Mouse (Mus musculus) liver, embryonic 13.5 days (tissue): ENCODE results near the gene Cdhr2. TPM values are rescaled to one million over a fixed set of nuclear protein-coding genes. Genes with fewer than 3 reads are reported as not detected.

ENCODE experiments used
- ATAC-seq: fragments of 200-750 bp; cut with Nextera tagmentation; 2 replicates; pipeline ENCODE4 v1.8.0; 2017; ENCODE audit warnings: low read depth, mild to moderate bottlenecking, moderate number of reproducible peaks, moderate library complexity
- DNase-seq: peaks from one replicate; pipeline ENCODE4 v3.0.0; 2022
- H3K27ac ChIP-seq: fragments of 300-500 bp; sonication (generic); 2 replicates; pipeline ENCODE4 v1.5.1; 2015; ENCODE audit warnings: moderate library complexity, mild to moderate bottlenecking, inconsistent platforms
- H3K27me3 ChIP-seq: fragments of 300-500 bp; sonication (generic); 2 replicates; pipeline ENCODE4 v1.6.1; 2015; ENCODE audit warnings: mild to moderate bottlenecking, inconsistent platforms
- H3K36me3 ChIP-seq: fragments of 300-500 bp; sonication (generic); 2 replicates; pipeline ENCODE4 v1.6.1; 2015; ENCODE audit warnings: mild to moderate bottlenecking, inconsistent platforms
- H3K4me1 ChIP-seq: fragments of 300-500 bp; sonication (generic); replicated peaks from 2 replicates; pipeline ENCODE4 v1.6.1; 2015; ENCODE audit warnings: inconsistent platforms
- H3K4me2 ChIP-seq: fragments of 300-500 bp; sonication (generic); 2 replicates; pipeline ENCODE4 v1.6.1; 2015; ENCODE audit warnings: inconsistent platforms, mild to moderate bottlenecking, moderate library complexity
- H3K4me3 ChIP-seq: fragments of 300-500 bp; sonication (generic); replicated peaks from 2 replicates; pipeline ENCODE4 v1.5.1; 2015; ENCODE audit warnings: mild to moderate bottlenecking, inconsistent platforms
- H3K9ac ChIP-seq: fragments of 300-500 bp; sonication (generic); 2 replicates; pipeline ENCODE4 v1.6.1; 2015; ENCODE audit warnings: mild to moderate bottlenecking, inconsistent platforms
- H3K9me3 ChIP-seq: fragments of 300-500 bp; sonication (generic); replicated peaks from 2 replicates; pipeline ENCODE4 v1.6.1; 2016; ENCODE audit warnings: inconsistent platforms
- WGBS: fragments of 180-500 bp; shearing (Covaris S2); methylation state at CpG from one replicate; pipeline ENCODE4 v1.1.7; 2015; ENCODE audit not compliant: insufficient replicate concordance; 5-methylcytosine and 5-hydroxymethylcytosine counted together
- polyA plus RNA-seq: library from polyadenylated mRNA; unstranded; fragments of >200 nt; fragmentation: Nextera tagmentation; extraction: Ambion mirVana; gene quantifications from 2 replicates; pipeline ENCODE4 v1.2.1, GENCODE M21; 2015

The Cdhr2 gene
- polyA plus RNA-seq, 1 experiment from 2014 or later = 7.8 TPM

DNA sequence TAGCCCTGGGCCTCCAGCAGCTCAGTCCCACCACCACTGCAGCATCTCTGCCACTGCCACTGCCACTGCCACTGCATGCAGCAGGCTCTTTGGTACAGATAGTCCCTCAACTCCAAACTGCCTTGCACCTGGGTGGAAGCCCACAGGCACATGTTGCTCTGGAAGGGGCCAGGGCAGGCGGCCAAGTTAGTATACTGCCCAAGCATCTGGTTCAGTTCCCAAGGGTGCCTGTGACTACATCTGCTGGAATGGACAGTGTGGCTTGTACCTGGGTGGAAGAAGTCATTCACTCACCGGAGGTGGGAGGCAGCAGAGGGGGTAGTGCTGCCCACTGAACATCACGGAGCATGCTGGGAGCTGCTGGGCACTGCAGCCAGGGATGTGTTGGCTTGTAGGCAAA lies 18.0 kb upstream of the Cdhr2 start:
- peak overlapping the region; percentile 75; the same call in 1 of the 2 replicates for H3K27ac ChIP-seq
- no peaks in the 10 kb centered on the region for H3K27me3 ChIP-seq
- H3K4me3 ChIP-seq = no peak overlapping the region
- 92% methylated on average over 3 of the region's 3 CpGs for WGBS
- no peak for ATAC-seq
- H3K9me3 ChIP-seq = no peaks in the 10 kb centered on the region
- no peak overlapping the region for H3K9ac ChIP-seq
- H3K36me3 ChIP-seq = peaks cover 63% of the 10 kb centered on the region
- H3K4me2 ChIP-seq = no peak overlapping the region
- H3K4me1 ChIP-seq = peaks cover 83% of the 10 kb centered on the region
- DNase-seq = no peak

DNA sequence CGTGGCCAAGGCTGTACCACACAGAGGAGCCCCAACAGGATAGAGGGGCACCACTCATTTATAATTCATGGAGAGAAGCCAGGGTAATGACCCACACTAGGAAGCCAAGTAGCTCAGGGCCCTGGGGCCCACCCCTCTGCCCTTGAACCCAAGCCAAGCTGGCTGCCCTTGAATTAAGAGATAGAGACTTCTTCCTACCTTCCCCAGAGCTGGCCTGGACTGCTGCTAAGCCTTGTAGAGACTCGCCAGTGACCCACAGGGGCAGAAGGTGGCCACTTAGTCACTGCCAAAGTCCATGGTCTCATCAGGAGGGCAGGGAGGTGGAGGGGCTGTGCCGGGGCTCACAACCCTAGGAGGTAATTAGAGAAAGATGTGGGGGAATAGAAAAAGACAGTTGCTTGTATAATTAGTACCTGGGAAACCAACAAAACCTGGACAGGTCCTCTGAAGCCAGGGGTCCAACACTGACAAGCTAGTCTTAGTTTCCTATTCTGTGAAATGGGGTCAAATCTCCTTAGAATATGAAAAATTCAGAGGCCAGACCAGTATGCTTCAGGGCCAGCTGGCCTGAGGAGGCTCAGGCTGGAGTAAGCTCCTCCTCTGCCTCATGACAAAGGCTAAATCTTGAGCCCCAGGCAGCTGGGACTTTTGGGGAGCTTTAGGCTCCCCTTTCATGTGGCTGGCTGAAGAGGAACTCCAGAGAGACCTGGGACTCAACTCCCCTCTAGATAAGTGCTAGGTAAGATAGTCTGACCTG lies 16.9 kb upstream of the Cdhr2 start:
- Histone ChIP-seq H3K27ac (peak overlapping the region; percentile 75), H3K9ac (peak overlapping the region; percentile 95), H3K9me3 (no peaks in the 10 kb centered on the region), H3K4me2 (0 out of 2 replicates have a peak overlapping the region, but pooled peaks have one; percentile 83), H3K4me1 (peaks cover 85% of the 10 kb centered on the region), H3K4me3 (no peak overlapping the region), H3K27me3 (no peaks in the 10 kb centered on the region), H3K36me3 (peaks cover 53% of the 10 kb centered on the region)
- ATAC-seq (no peak), DNase-seq (no peak)
- 75% methylated on average over 3 of the region's 3 CpGs for WGBS

DNA sequence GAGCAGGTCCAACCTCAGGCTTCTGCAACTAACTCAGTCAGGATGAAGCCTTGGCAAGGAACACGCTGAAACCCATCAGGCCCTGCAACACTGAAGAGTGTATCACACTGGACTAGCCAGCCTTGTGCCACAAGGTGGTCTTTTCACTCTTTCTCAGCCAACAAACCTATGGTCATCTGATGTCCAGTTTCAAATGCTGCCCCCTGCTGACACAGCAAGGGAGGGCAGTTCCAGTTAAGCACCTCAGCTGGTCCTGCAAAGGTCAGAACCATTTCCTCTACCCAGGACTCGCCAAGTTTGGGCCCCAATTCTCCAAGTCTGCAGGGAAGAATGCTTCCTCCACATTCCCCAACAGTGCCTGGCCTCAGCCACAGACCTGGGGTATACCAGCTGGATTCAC lies 16.1 kb upstream of the Cdhr2 start:
- H3K9ac ChIP-seq = peak overlapping the region; percentile 95
- H3K9me3 ChIP-seq = no peaks in the 10 kb centered on the region
- peaks cover 86% of the 10 kb centered on the region for H3K4me1 ChIP-seq
- H3K36me3 ChIP-seq = peaks cover 47% of the 10 kb centered on the region
- H3K4me2 ChIP-seq = peak overlapping the region; percentile 83
- no peaks in the 10 kb centered on the region for H3K27me3 ChIP-seq
- WGBS = 51% methylated on average over 2 of the region's 2 CpGs
- peak overlapping the region; percentile 75 for H3K27ac ChIP-seq
- H3K4me3 ChIP-seq = peak overlapping the region; percentile 93; the same call in 1 of the 2 replicates
- ATAC-seq (no peak), DNase-seq (no peak)

DNA sequence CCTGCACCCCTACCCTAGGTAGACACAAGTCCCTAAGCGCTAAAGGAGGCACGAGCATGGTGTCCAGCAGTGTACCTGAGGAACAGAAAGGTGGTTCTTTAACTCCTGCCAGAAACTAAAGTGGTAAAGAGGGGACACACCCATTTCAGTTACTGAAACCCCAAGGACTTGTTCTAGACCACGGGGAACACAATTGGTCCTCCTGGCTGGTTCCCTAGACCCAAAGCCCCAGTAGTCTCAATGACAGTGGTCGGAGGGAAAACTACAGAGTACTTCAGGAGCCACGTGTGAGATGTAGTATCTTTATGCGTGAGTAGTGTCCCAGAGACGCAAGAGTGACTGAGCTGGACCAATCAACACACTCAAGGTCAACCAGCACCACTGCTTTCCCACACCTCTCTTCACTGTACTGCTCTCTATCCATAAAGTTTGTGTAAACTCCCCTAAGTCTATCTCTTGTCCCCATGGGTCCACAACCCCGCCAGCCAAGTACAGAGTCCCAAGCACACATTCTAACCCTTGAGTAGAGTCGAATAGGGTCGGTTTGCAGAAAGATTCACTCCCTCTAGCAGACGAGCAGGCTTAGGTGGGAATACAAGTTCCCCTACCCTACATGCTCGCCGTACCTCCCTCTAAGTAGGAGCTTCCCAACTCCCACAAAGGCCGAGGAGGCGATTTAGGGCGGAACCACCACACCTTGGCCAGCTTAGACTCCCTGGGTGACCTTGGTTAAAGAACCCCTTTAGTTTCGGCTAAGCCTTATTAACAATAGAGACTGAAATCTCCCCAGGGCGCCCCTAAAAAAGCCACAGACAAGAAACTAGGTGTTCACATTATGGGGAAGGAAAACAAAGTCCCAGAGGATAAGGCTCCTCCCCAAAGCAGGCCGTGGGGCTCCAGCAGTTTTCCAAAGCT lies 14.9 kb upstream of the Cdhr2 start:
- Histone ChIP-seq H3K4me2 (peak overlapping the region; percentile 83), H3K4me1 (peaks cover 86% of the 10 kb centered on the region), H3K9ac (peak overlapping the region; percentile 95), H3K4me3 (peak overlapping the region; percentile 93), H3K27ac (peak overlapping the region; percentile 96), H3K36me3 (peaks cover 39% of the 10 kb centered on the region), H3K27me3 (no peaks in the 10 kb centered on the region), H3K9me3 (no peaks in the 10 kb centered on the region)
- WGBS = 7% methylated on average over 19 of the region's 19 CpGs
- DNase-seq (no peak), ATAC-seq (no peak)

DNA sequence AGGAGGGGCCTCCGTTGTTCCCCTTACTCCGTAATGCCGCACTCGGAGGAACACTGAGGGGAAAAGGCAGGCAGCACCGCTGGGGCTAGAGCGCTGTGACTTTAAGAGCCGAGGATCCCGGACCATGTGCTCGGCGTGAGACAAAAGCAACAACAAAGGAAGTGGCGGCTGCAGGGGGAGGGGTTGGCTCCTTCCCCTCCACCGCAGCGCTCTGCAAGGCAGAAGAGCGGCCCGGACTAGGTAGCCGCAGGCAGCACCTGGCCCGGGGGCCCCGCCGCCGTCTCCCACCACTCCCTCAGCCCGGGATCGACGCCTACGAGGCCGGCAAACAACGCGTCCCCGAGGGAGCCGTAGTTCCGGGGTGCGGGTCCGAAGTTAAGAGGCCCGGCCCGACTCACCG lies 14.2 kb upstream of the Cdhr2 start:
- H3K4me2 ChIP-seq = peak overlapping the region; percentile 83
- WGBS = 0% methylated on average over 35 of the region's 35 CpGs

DNA sequence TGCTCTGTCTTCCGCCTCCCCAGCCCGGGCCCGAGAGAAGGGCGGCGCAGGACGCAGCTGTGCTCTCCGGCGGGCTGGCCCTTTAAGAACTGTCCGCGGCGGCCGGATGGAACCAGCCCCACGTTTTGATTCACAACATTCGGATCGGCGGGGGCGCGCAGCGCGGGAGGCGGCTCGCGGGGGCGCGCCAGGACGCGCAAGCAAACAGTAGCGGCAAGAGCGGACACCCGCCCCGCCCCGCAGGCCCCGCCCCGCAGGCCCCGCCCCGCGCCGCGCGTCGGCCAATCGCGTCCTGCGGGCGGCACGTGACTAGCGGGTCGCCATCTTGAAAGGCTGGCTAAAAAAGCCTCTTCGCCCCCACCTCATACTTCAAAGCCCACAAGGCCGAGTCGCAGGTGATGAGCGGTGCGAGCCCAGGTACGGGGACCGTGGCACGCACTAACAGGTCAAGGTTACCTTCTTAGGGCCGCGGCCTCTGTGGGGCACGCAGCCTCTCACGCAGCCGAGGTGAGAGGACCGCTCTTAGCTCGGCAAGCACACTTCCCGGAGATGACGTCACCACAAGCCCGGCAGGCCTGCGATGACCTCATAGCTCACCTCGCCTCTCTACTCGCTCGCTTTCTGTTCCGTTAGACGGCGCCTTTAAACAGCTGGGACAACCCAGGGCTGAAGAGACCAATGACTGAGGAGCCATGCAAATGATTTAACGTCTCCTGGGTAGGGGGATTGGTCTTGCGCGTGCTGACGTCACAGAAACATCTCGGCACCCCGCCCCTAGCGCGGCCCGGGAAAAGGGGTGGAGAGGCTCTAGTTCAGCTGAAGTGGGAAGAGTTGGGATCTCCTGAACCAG lies 13.5 kb upstream of the Cdhr2 start:
- DNase-seq (peak; percentile 95), ATAC-seq (peak; percentile 80)
- Histone ChIP-seq H3K4me2 (peak overlapping the region; percentile 83), H3K4me3 (peak overlapping the region; percentile 93), H3K36me3 (peaks cover 24% of the 10 kb centered on the region), H3K4me1 (peaks cover 87% of the 10 kb centered on the region), H3K9ac (peak overlapping the region; percentile 95), H3K27me3 (no peaks in the 10 kb centered on the region), H3K9me3 (no peaks in the 10 kb centered on the region), H3K27ac (peak overlapping the region; percentile 96)
- under 1% methylated on average over 79 of the region's 82 CpGs for WGBS

More for the DNA sequence above, 14.2 kb upstream of the Cdhr2 start:
- Histone ChIP-seq H3K9ac (peak overlapping the region; percentile 95), H3K4me1 (peaks cover 86% of the 10 kb centered on the region), H3K27ac (peak overlapping the region; percentile 96), H3K4me3 (peak overlapping the region; percentile 93), H3K36me3 (peaks cover 32% of the 10 kb centered on the region), H3K9me3 (no peaks in the 10 kb centered on the region), H3K27me3 (no peaks in the 10 kb centered on the region)
- DNase-seq (peak; percentile 55), ATAC-seq (peak; percentile 34)

DNA sequence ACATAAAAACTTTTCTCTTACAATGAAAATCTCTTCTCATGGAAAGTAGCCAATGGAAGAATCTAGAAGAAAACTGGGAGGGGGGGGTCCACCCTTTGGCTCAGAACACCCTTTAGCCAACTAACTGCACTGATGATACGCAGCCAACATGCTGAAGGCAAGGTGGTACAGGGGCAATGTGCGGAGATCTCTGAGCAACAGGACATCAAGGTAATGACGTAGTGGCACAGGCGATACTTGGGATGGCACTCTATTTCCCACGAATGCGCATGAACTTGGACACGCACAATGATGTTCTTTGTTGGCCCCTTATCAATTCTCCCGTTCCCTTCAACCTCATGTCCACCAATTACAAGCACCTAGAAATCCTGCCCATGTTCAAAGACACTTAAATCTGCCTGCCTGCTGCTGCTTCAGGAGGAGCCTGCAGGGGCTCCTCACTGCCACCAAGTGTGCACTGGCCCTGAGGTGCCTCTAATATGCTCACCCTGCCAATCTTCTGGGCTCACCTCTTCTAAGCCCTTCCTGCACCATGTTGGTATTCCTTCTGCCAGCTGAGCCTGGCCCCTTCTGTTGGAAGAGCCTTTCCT lies 11.0 kb upstream of the Cdhr2 start:
- WGBS = 86% methylated on average over 8 of the region's 8 CpGs
- no peak overlapping the region for H3K4me3 ChIP-seq
- no peaks in the 10 kb centered on the region for H3K27me3 ChIP-seq
- H3K4me2 ChIP-seq = no peak overlapping the region
- H3K4me1 ChIP-seq = peaks cover 74% of the 10 kb centered on the region
- H3K9ac ChIP-seq = peak overlapping the region; percentile 11
- peaks cover 4% of the 10 kb centered on the region for H3K36me3 ChIP-seq
- ATAC-seq (no peak), DNase-seq (no peak)
- peak overlapping the region; percentile 11 for H3K27ac ChIP-seq
- H3K9me3 ChIP-seq = no peaks in the 10 kb centered on the region

DNA sequence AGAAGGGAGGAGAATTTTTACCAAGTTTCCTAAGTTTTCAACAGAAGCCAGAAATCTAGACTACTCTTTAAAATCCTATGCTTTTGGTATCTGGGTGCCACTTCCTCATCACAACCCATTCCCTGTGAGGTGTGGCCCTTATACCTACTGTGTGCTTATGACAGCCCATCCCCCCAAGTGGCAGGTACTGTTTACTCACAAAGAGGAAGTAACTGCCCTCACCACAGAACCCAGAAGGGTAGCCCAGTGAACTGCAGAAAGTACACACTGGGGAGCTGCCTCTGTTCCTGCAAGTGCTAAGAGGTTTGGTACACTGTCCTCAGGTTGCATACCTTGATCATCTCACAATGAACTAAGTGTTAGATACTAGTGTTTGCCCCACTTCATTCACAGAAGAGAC lies 9.5 kb upstream of the Cdhr2 start:
- DNase-seq (no peak), ATAC-seq (no peak)
- Histone ChIP-seq H3K27me3 (no peaks in the 10 kb centered on the region), H3K9ac (peak overlapping the region; percentile 97), H3K4me2 (peak overlapping the region; percentile 96), H3K27ac (peak overlapping the region; percentile 95), H3K36me3 (peaks cover 4% of the 10 kb centered on the region), H3K9me3 (no peaks in the 10 kb centered on the region), H3K4me3 (peak overlapping the region; percentile 93), H3K4me1 (peaks cover 65% of the 10 kb centered on the region)

DNA sequence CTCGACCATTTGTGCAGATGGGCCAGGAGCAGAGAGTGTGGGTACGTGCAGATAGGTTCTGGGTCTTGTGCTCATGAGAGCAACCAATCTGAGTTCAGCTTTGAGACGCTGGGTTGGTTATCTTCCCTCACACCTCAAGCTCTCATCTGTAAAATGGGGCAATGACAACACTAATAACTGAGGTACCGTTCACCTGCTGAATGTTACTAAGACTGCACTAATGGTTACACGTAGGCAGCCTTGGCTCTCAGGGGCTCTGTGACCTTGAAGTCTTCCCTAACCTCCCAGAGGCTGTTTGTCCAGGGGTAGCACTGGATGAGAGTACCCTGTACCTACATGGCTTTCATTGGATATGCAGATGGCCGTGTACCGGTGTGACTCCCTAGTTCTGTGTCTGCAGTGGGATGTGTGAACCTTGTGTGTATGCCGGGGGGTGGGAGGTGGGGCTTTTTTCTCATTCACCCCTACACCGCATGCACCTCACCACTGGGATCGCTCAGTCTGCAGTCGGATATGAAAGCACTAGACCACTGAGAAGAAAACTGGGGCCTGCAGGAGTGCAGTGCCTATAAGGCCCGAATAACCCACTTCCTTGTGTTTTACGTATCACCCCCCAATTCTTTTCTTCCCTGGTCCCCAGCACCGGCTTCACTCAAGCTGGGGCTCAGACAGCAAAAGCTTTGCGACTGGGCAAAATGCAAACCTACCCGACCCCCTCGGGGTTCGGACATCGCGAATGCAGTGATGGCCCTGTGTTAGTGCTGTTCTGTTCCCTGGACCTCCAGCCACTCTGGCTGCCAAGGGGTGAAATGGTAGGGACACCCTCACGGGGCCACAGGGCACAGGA lies 8.3 kb upstream of the Cdhr2 start:
- Histone ChIP-seq H3K9me3 (no peaks in the 10 kb centered on the region), H3K4me2 (peak overlapping the region; percentile 96), H3K4me3 (peak overlapping the region; percentile 93), H3K27ac (peak overlapping the region; percentile 95), H3K9ac (peak overlapping the region; percentile 97), H3K4me1 (peaks cover 62% of the 10 kb centered on the region), H3K27me3 (no peaks in the 10 kb centered on the region), H3K36me3 (peaks cover 4% of the 10 kb centered on the region)
- DNase-seq = no peak
- WGBS = 4% methylated on average over 21 of the region's 21 CpGs
- no peak for ATAC-seq
